Mouse (Mus musculus) urinary bladder, postnatal 10 days (tissue): ENCODE measurements around the gene Tmsb10.
A peak's percentile ranks its signal among the peaks of the same experiment; 100 is the strongest.

ENCODE experiments used
- DNase-seq: peaks from one replicate; pipeline ENCODE4 v3.0.0; 2022; ENCODE audit warnings: low spot score

Tmsb10 gene

GRCm38 (mm10) chr6:72955517-72956198 is 2.9 kb downstream of the Tmsb10 start:
- DNase-seq: no peak

DNA sequence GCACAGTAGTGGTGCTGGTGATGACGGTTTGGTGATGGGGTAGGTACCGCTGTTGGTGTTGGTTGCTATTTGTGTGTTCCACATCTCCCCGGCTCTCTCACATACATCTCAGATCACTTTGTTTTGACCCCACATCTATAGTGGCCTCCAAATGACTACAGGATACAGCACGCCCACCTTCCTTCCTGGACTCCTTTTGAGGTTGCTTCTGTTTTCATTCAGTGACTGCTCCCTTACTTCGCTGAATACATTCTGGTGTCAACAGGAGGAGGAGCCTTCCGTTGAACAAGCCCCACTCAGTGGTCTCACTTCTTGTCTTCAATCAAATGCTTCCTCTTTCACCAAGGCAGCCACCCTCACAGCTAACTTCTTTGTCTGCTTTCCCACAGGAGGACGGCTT is 3.8 kb downstream of the Tmsb10 start:
- no peak for DNase-seq

- DNase-seq: no peak
These were observed 5.6 kb downstream of the Tmsb10 start for GRCm38 (mm10) chr6:72952967-72953366.

- no peak for DNase-seq
These were observed 6.3 kb downstream of the Tmsb10 start for GRCm38 (mm10) chr6:72952221-72952620.

DNA sequence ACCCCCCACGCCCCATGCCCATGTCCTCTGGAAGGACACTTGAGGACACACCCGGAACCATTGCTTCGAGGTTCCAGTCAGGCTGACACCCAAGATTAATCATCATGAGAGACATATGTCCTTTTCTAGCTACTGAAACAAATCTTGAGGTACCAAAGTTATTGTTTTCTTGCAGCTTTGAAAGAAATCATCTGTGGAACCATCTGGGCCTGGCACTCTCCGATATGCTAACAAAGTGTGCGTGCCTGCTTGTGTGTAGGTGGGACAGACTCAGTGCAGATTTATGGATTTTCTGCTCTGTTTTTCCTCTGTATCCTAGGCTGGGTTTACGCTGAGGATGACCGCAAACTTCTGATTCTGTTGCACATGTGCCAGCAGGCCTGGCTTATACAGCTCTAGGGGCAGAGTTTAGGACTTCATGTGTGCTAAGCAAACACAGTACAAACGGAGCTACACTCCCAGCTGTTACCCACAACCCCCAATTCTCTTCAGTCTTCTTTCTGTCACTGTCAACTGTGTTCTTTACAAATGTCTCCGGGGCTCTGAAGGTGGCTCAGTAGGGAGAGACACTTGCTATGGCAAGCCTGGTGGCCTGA is 9.3 kb downstream of the Tmsb10 start:
- no peak for DNase-seq

DNA sequence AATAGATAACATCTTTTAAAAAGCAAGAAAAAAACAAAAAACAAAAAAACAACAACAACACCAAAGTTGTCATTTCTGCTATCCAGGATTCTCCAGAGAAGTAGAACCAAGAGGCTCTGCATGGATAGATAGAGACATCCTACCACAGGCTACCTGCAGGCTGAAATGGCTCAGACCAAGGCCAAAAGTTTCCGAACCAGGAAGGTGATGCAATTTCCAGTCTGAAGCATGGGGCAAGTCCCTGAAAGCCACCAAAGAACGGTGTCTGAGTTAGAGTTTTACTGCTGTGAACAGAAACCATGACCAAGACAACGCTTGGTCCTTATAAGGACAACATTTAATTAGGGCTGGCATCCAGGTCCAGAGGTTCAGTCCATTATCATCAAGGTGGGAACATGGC is 10.2 kb downstream of the Tmsb10 start:
- DNase-seq: no peak

DNA sequence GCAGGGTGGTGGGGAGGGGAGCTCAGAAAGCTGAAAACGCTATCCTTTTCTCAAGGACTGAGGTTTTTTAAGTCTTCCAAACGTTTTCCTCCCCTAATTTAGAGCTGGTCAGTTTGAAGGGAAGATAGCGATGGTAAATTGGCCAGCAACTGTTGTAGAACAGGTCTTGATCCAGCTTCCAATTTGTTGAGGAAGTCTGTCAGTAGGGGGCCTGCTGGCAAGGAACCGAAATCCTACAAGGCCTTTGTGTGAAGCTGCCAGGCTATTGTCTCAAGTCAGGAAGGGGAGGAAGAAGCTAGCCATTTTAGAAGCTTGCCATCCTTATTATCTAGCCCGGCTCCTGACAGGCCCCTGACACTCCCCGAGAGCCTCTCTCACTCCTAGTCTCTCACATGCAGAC is 10.6 kb downstream of the Tmsb10 start:
- no peak for DNase-seq

DNA sequence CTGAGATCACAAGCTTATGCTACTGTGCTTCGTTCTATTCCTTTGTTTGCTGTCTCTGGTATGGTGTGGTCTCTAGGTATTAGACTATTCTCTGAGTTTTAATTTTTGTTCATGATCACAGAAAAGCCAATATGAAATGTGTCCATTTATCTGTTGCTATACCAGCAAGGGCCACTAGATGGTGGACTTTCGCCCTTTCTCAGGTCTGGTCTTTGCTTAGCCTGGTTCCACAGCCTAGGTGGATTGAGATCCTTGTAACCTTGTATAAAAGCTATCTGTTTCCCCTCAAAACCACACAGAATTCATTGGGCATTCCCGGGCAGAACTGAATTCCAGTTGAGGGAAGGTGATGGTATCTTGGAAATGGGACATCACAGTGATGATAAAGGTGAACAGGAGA is 18.1 kb downstream of the Tmsb10 start:
- DNase-seq: no peak

- no peak for DNase-seq
These were observed 20.7 kb downstream of the Tmsb10 start for GRCm38 (mm10) chr6:72937859-72938258.

- no peak for DNase-seq
These were observed 21.1 kb downstream of the Tmsb10 start for GRCm38 (mm10) chr6:72937430-72937829.

GRCm38 (mm10) chr6:72932955-72933354 is 25.6 kb downstream of the Tmsb10 start:
- no peak for DNase-seq

- no peak for DNase-seq
These were observed 27.0 kb downstream of the Tmsb10 start for GRCm38 (mm10) chr6:72931533-72931932.

GRCm38 (mm10) chr6:72929795-72930398 is 28.7 kb downstream of the Tmsb10 start:
- DNase-seq: no peak

DNA sequence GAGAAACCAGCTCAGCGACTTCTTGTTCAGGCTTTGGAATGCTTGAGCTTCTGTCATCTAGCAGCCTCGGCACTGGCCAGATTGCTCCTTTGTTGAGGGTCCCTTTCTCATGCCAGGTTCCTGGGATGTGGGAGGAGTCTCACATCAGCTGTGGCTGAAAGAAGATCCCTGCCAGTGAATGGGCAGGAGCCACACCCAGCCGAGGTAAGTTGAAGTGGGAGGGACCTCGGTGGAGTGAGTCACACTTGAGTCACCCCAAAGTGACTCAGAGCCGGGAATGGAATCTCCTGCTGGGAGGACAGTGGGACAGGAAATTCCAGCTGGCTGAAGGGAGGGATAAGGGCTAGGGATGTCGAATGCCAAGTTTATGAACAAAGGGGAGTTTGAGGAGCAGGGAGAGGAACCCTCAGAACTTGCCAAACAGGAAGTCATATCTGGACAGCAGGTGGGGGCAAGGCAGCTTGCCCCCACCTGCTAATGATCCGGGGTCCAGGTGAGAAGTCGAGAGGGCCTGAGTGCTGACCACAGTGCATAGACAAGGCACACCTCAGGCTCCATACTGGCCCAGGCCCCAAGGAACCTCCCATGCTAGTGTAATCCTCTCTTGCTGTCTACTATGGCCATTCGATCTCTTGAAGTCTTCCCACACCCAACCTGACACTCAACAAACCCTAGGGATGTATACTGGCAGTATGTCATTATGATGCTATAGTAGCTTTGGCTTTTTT is 31.6 kb downstream of the Tmsb10 start:
- DNase-seq: peak; percentile 13

GRCm38 (mm10) chr6:72926031-72926430 is 32.5 kb downstream of the Tmsb10 start:
- DNase-seq: no peak

DNA sequence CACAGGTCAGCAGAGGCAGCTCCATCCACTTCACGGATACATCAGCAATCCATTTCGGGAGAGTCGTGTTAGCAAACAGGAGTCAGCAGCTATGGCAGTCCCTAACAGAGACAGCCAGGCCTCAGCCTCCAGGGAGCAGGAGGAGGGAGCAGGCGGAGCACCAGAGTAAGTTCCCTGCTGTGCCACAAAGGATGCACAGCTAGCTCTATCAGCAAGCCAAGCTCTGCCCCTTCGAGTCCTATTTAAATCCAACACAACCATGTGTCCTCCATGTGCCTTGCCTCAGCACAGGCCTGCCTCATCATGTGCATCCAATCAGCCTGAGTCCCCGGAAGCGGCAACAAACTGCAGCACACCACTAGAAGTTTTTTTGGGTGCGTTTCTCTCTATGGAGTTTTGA is 35.2 kb downstream of the Tmsb10 start:
- DNase-seq: no peak

DNA sequence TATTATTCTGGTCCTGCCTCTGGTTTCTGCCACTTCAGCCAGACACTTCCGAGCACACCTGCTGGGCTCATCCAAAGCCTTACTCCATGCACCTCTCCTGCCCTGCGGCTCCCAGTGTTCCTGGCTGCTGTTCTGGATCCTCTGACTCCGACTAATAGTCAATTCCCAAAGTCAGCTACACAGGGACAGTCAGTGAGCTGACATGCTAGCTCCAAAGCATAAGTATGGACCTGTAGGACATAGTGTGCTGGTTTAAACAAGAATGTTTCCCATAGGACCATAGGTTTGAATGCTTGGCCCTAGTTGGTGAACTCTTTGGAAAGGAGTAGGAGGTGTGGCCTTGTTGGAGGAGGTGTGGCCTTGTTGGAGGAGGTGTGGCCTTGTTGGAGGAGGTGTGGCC is 37.5 kb downstream of the Tmsb10 start:
- DNase-seq: no peak

DNA sequence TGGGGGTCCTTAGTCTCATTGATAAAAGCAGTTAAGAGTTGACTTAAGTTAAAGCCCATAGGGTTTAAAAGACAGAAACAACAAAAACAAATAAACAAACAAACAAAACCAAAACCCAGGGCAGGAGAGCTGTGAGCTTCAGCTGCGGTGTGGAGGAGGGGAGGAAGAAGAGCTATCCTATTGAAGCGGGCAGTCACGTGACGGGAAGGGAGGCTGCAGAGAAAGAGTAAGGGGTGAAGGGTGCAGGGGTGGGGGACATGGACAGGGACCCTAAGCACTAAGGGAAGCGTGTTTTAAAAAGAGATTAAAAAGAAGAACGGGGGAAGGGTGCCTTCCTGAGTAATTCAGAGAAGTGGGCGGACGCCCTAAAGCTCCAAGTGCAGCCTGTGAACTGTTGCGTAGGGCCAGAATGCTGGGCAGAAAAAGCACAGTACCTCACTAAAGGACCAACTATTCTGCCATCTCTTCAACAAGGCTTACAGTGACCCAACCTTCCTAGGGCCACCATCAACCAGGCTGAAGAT is 40.0 kb downstream of the Tmsb10 start:
- DNase-seq: no peak

DNA sequence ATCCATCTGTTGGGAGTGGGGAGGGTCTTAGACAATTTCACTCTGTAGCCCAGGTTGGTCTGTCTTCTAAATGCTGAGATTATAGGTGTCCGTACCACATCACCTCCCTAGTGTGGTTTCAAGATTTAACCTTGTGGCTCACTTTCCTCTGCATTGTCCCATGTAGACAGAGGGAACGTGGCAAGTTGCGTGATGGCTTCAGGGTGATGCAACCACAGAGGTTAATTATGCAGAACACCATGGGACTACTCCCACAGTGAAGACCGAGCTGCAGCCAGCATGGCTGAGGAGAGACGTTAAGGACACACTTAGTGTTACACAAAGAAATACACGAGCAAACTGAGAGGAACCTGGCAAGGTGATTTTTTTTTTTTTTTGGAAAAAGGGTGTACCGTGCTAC is 42.2 kb downstream of the Tmsb10 start:
- no peak for DNase-seq

- no peak for DNase-seq
These were observed 44.3 kb downstream of the Tmsb10 start for GRCm38 (mm10) chr6:72914087-72914749.

DNA sequence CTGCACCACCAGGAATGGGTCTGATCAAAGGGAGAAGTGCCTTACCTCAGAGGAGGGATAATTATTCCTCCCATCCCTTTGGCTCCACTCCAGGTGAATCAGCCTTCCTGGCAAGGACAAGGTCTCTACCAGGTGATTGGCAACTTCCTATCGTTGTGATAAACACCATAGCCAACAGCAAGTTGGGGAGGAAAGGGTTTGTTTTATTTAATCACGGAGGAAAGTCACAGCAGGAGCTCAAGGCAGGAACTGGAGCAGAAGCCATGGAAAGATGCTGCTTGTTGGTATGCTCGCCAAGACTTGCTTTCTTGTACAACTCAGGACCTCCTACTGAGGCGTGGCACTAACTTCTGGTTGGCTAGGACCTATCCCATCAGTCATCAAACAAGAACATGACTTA is 47.3 kb downstream of the Tmsb10 start:
- no peak for DNase-seq
